Mouse (Mus musculus): ENCODE data around the gene 4933430I17Rik. TPM values are rescaled to one million over a fixed set of nuclear protein-coding genes. Genes with fewer than 3 reads are reported as not detected.

4933430I17Rik gene
- polyA plus RNA-seq, 1 experiment from 2014 or later, result 0.41 TPM

DNA sequence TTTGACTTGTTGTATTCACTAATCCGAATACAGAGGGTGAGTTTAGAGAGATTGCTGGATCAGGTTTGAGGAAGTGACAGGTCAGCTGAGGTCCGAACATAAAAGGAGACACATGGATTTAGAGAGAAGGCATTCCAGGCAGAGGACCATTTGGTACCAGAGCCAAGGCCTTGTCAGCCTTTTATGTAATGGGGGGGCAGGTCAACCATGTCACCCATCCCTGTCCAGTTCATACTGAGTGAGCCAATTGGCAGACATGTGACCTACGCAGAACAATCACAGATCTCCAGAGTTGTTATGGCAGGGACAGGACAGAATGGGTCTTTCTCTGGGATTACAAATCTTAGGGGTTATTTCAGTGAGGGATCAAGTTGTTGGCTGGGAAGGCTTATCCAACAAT, 19.2 kb upstream of the 4933430I17Rik start:
- no peak overlapping the region for H3K27ac ChIP-seq (replicated peaks in 1 of 2; ENCODE audit: control insufficient read depth in 1 of 2, insufficient read depth in 1 of 2, low read depth in 2 of 2, low read length in 2 of 2)
- H3K36me3 ChIP-seq (ENCODE audit: control insufficient read depth, insufficient read depth, low read length), result peaks cover 37% of the 10 kb centered on the region
- H3K4me2 ChIP-seq (ENCODE audit: low read length), result no peak overlapping the region
- H3K4me1 ChIP-seq (ENCODE audit: control insufficient read depth in 2 of 2, insufficient read depth in 2 of 2, low read length in 2 of 2), result peaks cover 2 to 4% of the 10 kb centered on the region in 2 experiments; a peak in 3 of 4 replicates
- H3K4me3 ChIP-seq (ENCODE audit: control insufficient read depth in 1 of 2, insufficient read depth in 1 of 2, low read depth in 1 of 2, low read length in 2 of 2), result no peak overlapping the region
- 80% methylated on average over 3 of the region's 3 CpGs for WGBS
- no peak overlapping the region for H3K9ac ChIP-seq (ENCODE audit: low read length)
- H3K27me3 ChIP-seq (ENCODE audit: control insufficient read depth, insufficient read depth, low read length), result no peaks in the 10 kb centered on the region
- no peak for ATAC-seq (ENCODE audit: insufficient number of reproducible peaks, insufficient read depth, low FRiP score, low read depth)
- no peaks in the 10 kb centered on the region for H3K9me3 ChIP-seq (ENCODE audit: control insufficient read depth, low read length)

DNA sequence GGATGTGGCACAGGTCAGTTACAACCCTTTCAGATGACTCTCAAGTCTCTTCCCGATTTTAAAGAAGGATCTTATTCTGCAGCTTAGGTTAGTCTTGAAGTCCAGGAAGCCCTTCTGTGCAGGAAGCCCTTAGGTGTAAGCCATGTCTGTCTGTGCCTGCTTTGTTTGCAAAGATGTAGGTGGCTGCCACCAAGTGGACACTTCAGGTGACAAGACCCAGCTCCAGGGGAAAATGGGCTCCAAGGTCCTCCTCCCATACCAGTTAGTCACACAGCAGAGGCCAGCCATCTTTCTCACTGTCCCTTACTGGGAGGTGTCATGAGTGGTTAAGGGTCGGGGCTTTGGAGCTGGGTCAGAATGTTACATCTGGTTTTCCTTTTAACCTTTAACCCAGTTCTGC, 18.4 kb upstream of the 4933430I17Rik start:
- H3K36me3 ChIP-seq (ENCODE audit: control insufficient read depth, insufficient read depth, low read length), result peaks cover 45% of the 10 kb centered on the region
- WGBS, result 44% methylated on average over 2 of the region's 2 CpGs
- no peaks in the 10 kb centered on the region for H3K9me3 ChIP-seq (ENCODE audit: control insufficient read depth, low read length)
- no peaks in the 10 kb centered on the region for H3K27me3 ChIP-seq (ENCODE audit: control insufficient read depth, insufficient read depth, low read length)
- H3K4me2 ChIP-seq (ENCODE audit: low read length), result no peak overlapping the region
- H3K4me3 ChIP-seq (ENCODE audit: control insufficient read depth in 1 of 2, insufficient read depth in 1 of 2, low read depth in 1 of 2, low read length in 2 of 2), result no peak overlapping the region
- no peak overlapping the region for H3K27ac ChIP-seq (replicated peaks in 1 of 2; ENCODE audit: control insufficient read depth in 1 of 2, insufficient read depth in 1 of 2, low read depth in 2 of 2, low read length in 2 of 2)
- H3K4me1 ChIP-seq (ENCODE audit: control insufficient read depth in 2 of 2, insufficient read depth in 2 of 2, low read length in 2 of 2), result peaks cover 0 to 4% of the 10 kb centered on the region in 2 experiments; a peak in 1 of 4 replicates
- no peak overlapping the region for H3K9ac ChIP-seq (ENCODE audit: low read length)
- no peak for ATAC-seq (ENCODE audit: insufficient number of reproducible peaks, insufficient read depth, low FRiP score, low read depth)

DNA sequence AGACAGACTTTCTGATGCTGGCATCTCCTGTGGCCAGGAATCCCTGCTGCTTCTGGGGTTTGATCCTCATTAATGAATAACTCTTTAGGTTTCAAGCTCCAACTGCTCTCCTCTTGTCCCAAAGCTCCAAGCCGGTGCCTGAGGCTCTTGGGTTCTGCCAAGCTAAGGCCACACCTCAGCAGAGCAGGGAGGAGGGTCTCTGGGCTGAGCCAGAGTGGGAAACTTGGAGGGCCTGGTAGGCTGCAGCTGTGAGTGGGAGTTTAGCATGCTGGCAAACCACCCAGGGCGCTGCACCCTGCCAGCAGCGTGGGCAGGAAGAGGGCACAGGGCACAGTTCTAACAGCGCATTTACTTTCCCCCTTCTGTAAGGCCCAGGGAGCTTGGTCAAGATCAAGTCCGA, 16.3 kb upstream of the 4933430I17Rik start:
- H3K9me3 ChIP-seq (ENCODE audit: control insufficient read depth, low read length), result no peaks in the 10 kb centered on the region
- H3K27me3 ChIP-seq (ENCODE audit: control insufficient read depth, insufficient read depth, low read length), result no peaks in the 10 kb centered on the region
- H3K4me2 ChIP-seq (ENCODE audit: low read length), result no peak overlapping the region
- no peak for ATAC-seq (ENCODE audit: insufficient number of reproducible peaks, insufficient read depth, low FRiP score, low read depth)
- WGBS, result 90% methylated on average over 5 of the region's 5 CpGs
- no peaks in the 10 kb centered on the region for H3K4me1 ChIP-seq (ENCODE audit: control insufficient read depth in 2 of 2, insufficient read depth in 2 of 2, low read length in 2 of 2)
- H3K36me3 ChIP-seq (ENCODE audit: control insufficient read depth, insufficient read depth, low read length), result peaks cover 66% of the 10 kb centered on the region
- no peak overlapping the region for H3K27ac ChIP-seq (replicated peaks in 1 of 2; ENCODE audit: control insufficient read depth in 1 of 2, insufficient read depth in 1 of 2, low read depth in 2 of 2, low read length in 2 of 2)
- no peak overlapping the region for H3K4me3 ChIP-seq (ENCODE audit: control insufficient read depth in 1 of 2, insufficient read depth in 1 of 2, low read depth in 1 of 2, low read length in 2 of 2)
- H3K9ac ChIP-seq (ENCODE audit: low read length), result no peak overlapping the region

DNA sequence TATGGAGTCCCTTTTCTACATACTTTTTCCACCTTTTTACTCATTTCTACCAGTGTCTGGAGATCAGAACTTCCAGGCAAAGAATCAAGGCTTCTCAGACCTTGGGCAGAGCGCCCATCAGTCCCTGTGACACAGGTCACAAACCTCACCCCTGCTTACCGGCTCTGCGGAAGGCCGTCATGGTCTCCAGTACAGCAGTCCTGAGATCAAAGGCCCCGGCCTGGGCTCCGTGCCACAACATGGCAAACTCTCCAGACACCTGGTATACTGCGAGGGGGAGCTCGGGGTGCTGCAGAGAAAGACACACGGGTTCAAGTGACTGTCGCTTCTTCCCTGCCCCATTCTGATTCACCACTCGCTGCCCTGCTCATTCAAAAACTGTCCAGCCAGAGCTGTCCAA, 15.2 kb upstream of the 4933430I17Rik start:
- no peak overlapping the region for H3K27ac ChIP-seq (replicated peaks in 1 of 2; ENCODE audit: control insufficient read depth in 1 of 2, insufficient read depth in 1 of 2, low read depth in 2 of 2, low read length in 2 of 2)
- no peak overlapping the region for H3K9ac ChIP-seq (ENCODE audit: low read length)
- WGBS, result 87% methylated on average over 11 of the region's 11 CpGs
- H3K36me3 ChIP-seq (ENCODE audit: control insufficient read depth, insufficient read depth, low read length), result peaks cover 68% of the 10 kb centered on the region
- ATAC-seq (ENCODE audit: insufficient number of reproducible peaks, insufficient read depth, low FRiP score, low read depth), result no peak
- no peaks in the 10 kb centered on the region for H3K9me3 ChIP-seq (ENCODE audit: control insufficient read depth, low read length)
- peaks cover 0 to under 1% of the 10 kb centered on the region in 2 experiments; a peak in 1 of 4 replicates for H3K4me1 ChIP-seq (ENCODE audit: control insufficient read depth in 2 of 2, insufficient read depth in 2 of 2, low read length in 2 of 2)
- H3K4me2 ChIP-seq (ENCODE audit: low read length), result no peak overlapping the region
- no peak overlapping the region for H3K4me3 ChIP-seq (ENCODE audit: control insufficient read depth in 1 of 2, insufficient read depth in 1 of 2, low read depth in 1 of 2, low read length in 2 of 2)
- H3K27me3 ChIP-seq (ENCODE audit: control insufficient read depth, insufficient read depth, low read length), result no peaks in the 10 kb centered on the region

DNA sequence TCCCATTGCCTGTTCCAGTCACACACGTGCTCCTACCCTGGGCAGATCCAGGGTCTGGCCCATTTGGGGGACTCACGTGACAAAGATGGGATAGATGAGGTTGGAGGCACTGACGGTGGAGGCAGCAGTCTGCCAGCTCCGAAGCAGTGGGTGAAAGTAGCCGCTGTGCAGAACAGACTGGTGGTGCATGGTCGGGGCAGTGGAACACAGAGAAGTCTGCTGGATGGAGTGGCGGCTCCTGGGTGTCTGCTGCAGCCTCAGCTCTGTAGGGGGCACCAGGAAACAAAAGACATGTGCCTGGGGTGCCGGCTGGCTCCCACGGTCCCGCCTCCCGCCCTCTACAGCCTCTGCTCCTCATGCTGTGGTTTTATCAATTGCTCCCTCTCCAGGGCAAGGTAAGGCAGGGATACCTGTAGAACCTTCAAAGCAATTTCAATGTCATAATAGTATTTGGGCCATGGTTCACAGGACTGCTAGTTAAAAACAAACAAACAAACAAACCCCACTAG, 11.1 kb upstream of the 4933430I17Rik start:
- 59% methylated on average over 11 of the region's 11 CpGs for WGBS
- ATAC-seq (ENCODE audit: insufficient number of reproducible peaks, insufficient read depth, low FRiP score, low read depth), result no peak
- H3K36me3 ChIP-seq (ENCODE audit: control insufficient read depth, insufficient read depth, low read length), result peaks cover 50% of the 10 kb centered on the region
- no peak overlapping the region for H3K4me3 ChIP-seq (ENCODE audit: control insufficient read depth in 1 of 2, insufficient read depth in 1 of 2, low read depth in 1 of 2, low read length in 2 of 2)
- no peaks in the 10 kb centered on the region for H3K9me3 ChIP-seq (ENCODE audit: control insufficient read depth, low read length)
- no peak overlapping the region for H3K4me2 ChIP-seq (ENCODE audit: low read length)
- H3K9ac ChIP-seq (ENCODE audit: low read length), result no peak overlapping the region
- H3K27me3 ChIP-seq (ENCODE audit: control insufficient read depth, insufficient read depth, low read length), result no peaks in the 10 kb centered on the region
- H3K27ac ChIP-seq (replicated peaks in 1 of 2; ENCODE audit: control insufficient read depth in 1 of 2, insufficient read depth in 1 of 2, low read depth in 2 of 2, low read length in 2 of 2), result no peak overlapping the region
- peaks cover 24 to 30% of the 10 kb centered on the region in 2 experiments for H3K4me1 ChIP-seq (ENCODE audit: control insufficient read depth in 2 of 2, insufficient read depth in 2 of 2, low read length in 2 of 2)

DNA sequence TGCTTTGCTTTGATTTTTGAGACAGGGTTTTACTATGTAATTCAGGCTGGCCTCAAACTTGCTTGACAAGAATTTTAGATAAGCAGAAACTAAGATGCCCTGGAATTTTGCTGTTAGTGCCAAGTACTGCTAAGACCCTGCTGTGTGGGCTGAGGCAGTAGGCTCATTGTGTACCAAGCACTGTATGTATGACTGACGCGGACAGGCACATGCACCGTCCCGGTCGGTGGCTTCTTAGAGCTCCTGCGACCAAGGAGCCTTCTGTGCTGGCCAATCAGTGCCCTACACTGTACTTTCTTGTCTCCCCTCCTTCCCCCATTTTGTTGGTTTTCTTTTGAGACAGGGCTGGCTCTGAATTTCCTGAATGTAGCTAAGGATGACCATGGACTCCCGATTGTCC, 10.2 kb upstream of the 4933430I17Rik start:
- Histone ChIP-seq H3K27me3 (ENCODE audit: control insufficient read depth, insufficient read depth, low read length) (no peaks in the 10 kb centered on the region), H3K4me2 (ENCODE audit: low read length) (no peak overlapping the region), H3K4me3 (ENCODE audit: control insufficient read depth in 1 of 2, insufficient read depth in 1 of 2, low read depth in 1 of 2, low read length in 2 of 2) (no peak overlapping the region)

DNA sequence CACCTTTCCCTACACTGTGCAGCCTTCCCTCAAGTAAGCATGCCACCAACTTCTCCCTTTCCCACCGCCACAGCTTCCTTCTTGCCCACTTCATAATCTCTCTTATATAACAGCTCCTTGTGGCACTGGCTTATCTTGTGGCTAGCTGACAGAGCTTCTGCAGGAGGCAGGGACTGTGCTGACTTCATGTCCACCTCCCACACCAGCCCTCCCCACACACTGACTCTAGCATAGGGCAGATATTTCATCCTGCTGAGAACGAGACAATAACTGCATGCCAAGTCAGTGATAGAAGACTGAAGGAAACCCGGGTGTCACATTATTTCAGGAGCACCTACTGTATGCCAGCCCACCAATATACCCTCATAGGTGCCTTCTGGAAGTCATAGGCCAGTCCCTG, 9.7 kb upstream of the 4933430I17Rik start:
- H3K4me1 ChIP-seq (ENCODE audit: control insufficient read depth in 2 of 2, insufficient read depth in 2 of 2, low read length in 2 of 2), result peaks cover 24 to 31% of the 10 kb centered on the region in 2 experiments
- no peak overlapping the region for H3K4me3 ChIP-seq (ENCODE audit: control insufficient read depth in 1 of 2, insufficient read depth in 1 of 2, low read depth in 1 of 2, low read length in 2 of 2)
- 35% methylated on average over 3 of the region's 3 CpGs for WGBS
- H3K9me3 ChIP-seq (ENCODE audit: control insufficient read depth, low read length), result no peaks in the 10 kb centered on the region
- no peaks in the 10 kb centered on the region for H3K27me3 ChIP-seq (ENCODE audit: control insufficient read depth, insufficient read depth, low read length)
- H3K9ac ChIP-seq (ENCODE audit: low read length), result peak overlapping the region; percentile 16; the same call in 1 of the 2 replicates
- H3K36me3 ChIP-seq (ENCODE audit: control insufficient read depth, insufficient read depth, low read length), result peaks cover 36% of the 10 kb centered on the region
- H3K4me2 ChIP-seq (ENCODE audit: low read length), result peak overlapping the region; percentile 14; the same call in 1 of the 2 replicates
- peak overlapping the region; percentile 77 to 80 for H3K27ac ChIP-seq (replicated peaks in 1 of 2; ENCODE audit: control insufficient read depth in 1 of 2, insufficient read depth in 1 of 2, low read depth in 2 of 2, low read length in 2 of 2)
- no peak for ATAC-seq (ENCODE audit: insufficient number of reproducible peaks, insufficient read depth, low FRiP score, low read depth)

More for the DNA sequence above, 10.2 kb upstream of the 4933430I17Rik start:
- 85% methylated on average over 7 of the region's 7 CpGs for WGBS
- no peak for ATAC-seq (ENCODE audit: insufficient number of reproducible peaks, insufficient read depth, low FRiP score, low read depth)
- peak overlapping the region in 1 of 2 experiments; percentile 77; a peak in 2 of 4 replicates for H3K27ac ChIP-seq (replicated peaks in 1 of 2; ENCODE audit: control insufficient read depth in 1 of 2, insufficient read depth in 1 of 2, low read depth in 2 of 2, low read length in 2 of 2)
- H3K4me1 ChIP-seq (ENCODE audit: control insufficient read depth in 2 of 2, insufficient read depth in 2 of 2, low read length in 2 of 2), result peaks cover 24 to 31% of the 10 kb centered on the region in 2 experiments
- peaks cover 41% of the 10 kb centered on the region for H3K36me3 ChIP-seq (ENCODE audit: control insufficient read depth, insufficient read depth, low read length)
- H3K9ac ChIP-seq (ENCODE audit: low read length), result no peak overlapping the region
- H3K9me3 ChIP-seq (ENCODE audit: control insufficient read depth, low read length), result no peaks in the 10 kb centered on the region

DNA sequence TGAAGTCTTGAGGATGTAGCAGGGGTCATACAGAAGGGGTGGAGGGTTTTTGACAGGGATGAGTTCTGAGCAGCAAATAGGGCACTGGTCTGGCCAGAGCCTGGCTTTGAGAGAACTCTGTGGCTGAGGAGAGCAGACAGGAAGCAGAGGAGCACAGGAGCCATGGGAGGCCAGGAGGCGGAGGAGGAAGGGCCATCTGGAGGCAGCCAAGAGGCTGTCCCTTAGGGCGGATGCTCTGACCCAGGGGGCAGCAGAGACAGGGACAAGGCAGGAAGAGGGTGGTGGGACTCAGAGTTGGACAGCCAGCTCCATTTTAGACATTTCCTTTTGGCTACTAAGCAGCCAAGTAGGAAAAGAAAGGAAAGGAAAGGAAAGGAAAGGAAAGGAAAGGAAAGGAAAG, 9.1 kb upstream of the 4933430I17Rik start:
- H3K9ac ChIP-seq (ENCODE audit: low read length), result no peak overlapping the region
- peaks cover 24 to 31% of the 10 kb centered on the region in 2 experiments for H3K4me1 ChIP-seq (ENCODE audit: control insufficient read depth in 2 of 2, insufficient read depth in 2 of 2, low read length in 2 of 2)
- H3K4me3 ChIP-seq (ENCODE audit: control insufficient read depth in 1 of 2, insufficient read depth in 1 of 2, low read depth in 1 of 2, low read length in 2 of 2), result no peak overlapping the region
- peaks cover 30% of the 10 kb centered on the region for H3K36me3 ChIP-seq (ENCODE audit: control insufficient read depth, insufficient read depth, low read length)
- ATAC-seq (ENCODE audit: insufficient number of reproducible peaks, insufficient read depth, low FRiP score, low read depth), result 0 out of 2 replicates have a peak, but pooled peaks have one; percentile 36
- H3K27me3 ChIP-seq (ENCODE audit: control insufficient read depth, insufficient read depth, low read length), result no peaks in the 10 kb centered on the region
- peak overlapping the region; percentile 77 to 80 for H3K27ac ChIP-seq (replicated peaks in 1 of 2; ENCODE audit: control insufficient read depth in 1 of 2, insufficient read depth in 1 of 2, low read depth in 2 of 2, low read length in 2 of 2)
- WGBS, result 43% methylated on average over 2 of the region's 2 CpGs
- no peaks in the 10 kb centered on the region for H3K9me3 ChIP-seq (ENCODE audit: control insufficient read depth, low read length)
- peak overlapping the region; percentile 14; the same call in 1 of the 2 replicates for H3K4me2 ChIP-seq (ENCODE audit: low read length)
